Mouse (Mus musculus) forebrain, embryonic 12.5 days (tissue): ENCODE measurements around the gene Hps4. TPM values are rescaled to one million over a fixed set of nuclear protein-coding genes. Genes with fewer than 3 reads are reported as not detected.
A peak's percentile ranks its signal among the peaks of the same experiment; 100 is the strongest.

Experiments used
- ATAC-seq: fragments of 200-750 bp; cut with Nextera tagmentation; 2 replicates; pipeline ENCODE4 v1.8.0; 2017; ENCODE audit warnings: moderate TSS enrichment; ENCODE audit not compliant: low FRiP score
- H3K27ac ChIP-seq: fragments of 300-500 bp; sonication (generic); 2 replicates; pipeline ENCODE4 v1.5.1; 2016; ENCODE audit warnings: mild to moderate bottlenecking
- H3K27me3 ChIP-seq: fragments of 300-500 bp; sonication (generic); 2 replicates; pipeline ENCODE4 v1.6.1; 2016; ENCODE audit warnings: mild to moderate bottlenecking
- H3K36me3 ChIP-seq: fragments of 300-500 bp; sonication (generic); replicated peaks from 2 replicates; pipeline ENCODE4 v1.6.1; 2016; ENCODE audit warnings: mild to moderate bottlenecking
- H3K4me1 ChIP-seq: fragments of 300-500 bp; sonication (generic); 2 replicates; pipeline ENCODE4 v1.6.1; 2016
- H3K4me2 ChIP-seq: fragments of 300-500 bp; sonication (generic); 2 replicates; pipeline ENCODE4 v1.6.1; 2016; ENCODE audit warnings: mild to moderate bottlenecking, moderate library complexity
- H3K4me3 ChIP-seq: fragments of 300-500 bp; sonication (generic); replicated peaks from 2 replicates; pipeline ENCODE4 v1.5.1; 2016; ENCODE audit warnings: mild to moderate bottlenecking
- H3K9ac ChIP-seq: fragments of 300-500 bp; sonication (generic); 2 replicates; pipeline ENCODE4 v1.6.1; 2016; ENCODE audit warnings: mild to moderate bottlenecking
- H3K9me3 ChIP-seq: fragments of 300-500 bp; sonication (generic); 2 replicates; pipeline ENCODE4 v1.6.1; 2016
- WGBS: fragments of 180-500 bp; shearing (Covaris S2); methylation state at CpG from one replicate; pipeline ENCODE4 v1.1.7; 2016; 5-methylcytosine and 5-hydroxymethylcytosine counted together
- polyA plus RNA-seq: library from polyadenylated mRNA; unstranded; fragments of >200 nt; fragmentation: Nextera tagmentation; extraction: Ambion mirVana; gene quantifications from 2 replicates; pipeline ENCODE4 v1.2.1, GENCODE M21; 2016

Gene Hps4
- polyA plus RNA-seq, 1 experiment from 2014 or later = 36.1 TPM

GRCm38 (mm10) chr5:112376111-112376510, 33.2 kb downstream of the Hps4 start:
- Histone ChIP-seq H3K36me3 (peaks cover 57% of the 10 kb centered on the region), H3K9ac (no peak overlapping the region), H3K27me3 (no peaks in the 10 kb centered on the region), H3K4me1 (peaks cover 24% of the 10 kb centered on the region), H3K9me3 (no peaks in the 10 kb centered on the region), H3K4me2 (no peak overlapping the region), H3K27ac (no peak overlapping the region), H3K4me3 (no peak overlapping the region)
- ATAC-seq = no peak
- WGBS = 96% methylated on average over 4 of the region's 4 CpGs

- no peak for ATAC-seq
- 95% methylated on average over 1 of the region's 1 CpGs for WGBS
- Histone ChIP-seq H3K9ac (no peak overlapping the region), H3K9me3 (no peaks in the 10 kb centered on the region), H3K27ac (no peak overlapping the region), H3K4me3 (no peak overlapping the region), H3K4me2 (no peak overlapping the region), H3K27me3 (no peaks in the 10 kb centered on the region), H3K36me3 (peaks cover 57% of the 10 kb centered on the region), H3K4me1 (peaks cover 18% of the 10 kb centered on the region)
Measured at GRCm38 (mm10) chr5:112377380-112377779, 34.5 kb downstream of the Hps4 start.

GRCm38 (mm10) chr5:112378716-112379115, 35.8 kb downstream of the Hps4 start:
- H3K36me3 ChIP-seq = peaks cover 52% of the 10 kb centered on the region
- H3K27me3 ChIP-seq = no peaks in the 10 kb centered on the region

GRCm38 (mm10) chr5:112381154-112381553, 38.3 kb downstream of the Hps4 start:
- no peak for ATAC-seq
- 91% methylated on average over 11 of the region's 11 CpGs for WGBS
- Histone ChIP-seq H3K27me3 (no peaks in the 10 kb centered on the region), H3K27ac (no peak overlapping the region), H3K4me2 (no peak overlapping the region), H3K4me1 (peaks cover 7% of the 10 kb centered on the region; the same call in 1 of the 2 replicates), H3K9ac (no peak overlapping the region), H3K4me3 (no peak overlapping the region), H3K36me3 (peaks cover 44% of the 10 kb centered on the region), H3K9me3 (no peaks in the 10 kb centered on the region)

More at GRCm38 (mm10) chr5:112378716-112379115, 35.8 kb downstream of the Hps4 start:
- Histone ChIP-seq H3K4me1 (peaks cover 7% of the 10 kb centered on the region; the same call in 1 of the 2 replicates), H3K4me3 (no peak overlapping the region), H3K9ac (no peak overlapping the region), H3K27ac (no peak overlapping the region), H3K9me3 (no peaks in the 10 kb centered on the region), H3K4me2 (no peak overlapping the region)
- no peak for ATAC-seq
- WGBS = 85% methylated on average over 6 of the region's 6 CpGs

GRCm38 (mm10) chr5:112382042-112382441, 39.2 kb downstream of the Hps4 start:
- peak overlapping the region; percentile 3; the same call in 1 of the 2 replicates for H3K9ac ChIP-seq
- no peak overlapping the region for H3K4me3 ChIP-seq
- no peaks in the 10 kb centered on the region for H3K27me3 ChIP-seq
- peak overlapping the region; percentile 56; the same call in 1 of the 2 replicates for H3K27ac ChIP-seq
- 55% methylated on average over 9 of the region's 9 CpGs for WGBS
- H3K4me1 ChIP-seq = peaks cover 7% of the 10 kb centered on the region; the same call in 1 of the 2 replicates
- H3K36me3 ChIP-seq = peaks cover 46% of the 10 kb centered on the region
- H3K9me3 ChIP-seq = no peaks in the 10 kb centered on the region
- H3K4me2 ChIP-seq = no peak overlapping the region
- 0 out of 2 replicates have a peak, but pooled peaks have one; percentile 36 for ATAC-seq

GRCm38 (mm10) chr5:112382641-112383330, 39.9 kb downstream of the Hps4 start:
- Histone ChIP-seq H3K4me3 (no peak overlapping the region), H3K36me3 (peaks cover 52% of the 10 kb centered on the region), H3K4me1 (peaks cover 7% of the 10 kb centered on the region; the same call in 1 of the 2 replicates), H3K4me2 (no peak overlapping the region), H3K27ac (no peak overlapping the region; the same call in 1 of the 2 replicates), H3K9ac (no peak overlapping the region), H3K27me3 (no peaks in the 10 kb centered on the region), H3K9me3 (no peaks in the 10 kb centered on the region)
- 77% methylated on average over 17 of the region's 17 CpGs for WGBS
- 0 out of 2 replicates have a peak, but pooled peaks have one; percentile 25 for ATAC-seq

GRCm38 (mm10) chr5:112384805-112385472, 42.1 kb downstream of the Hps4 start:
- Histone ChIP-seq H3K27me3 (no peaks in the 10 kb centered on the region), H3K4me1 (peaks cover 7% of the 10 kb centered on the region), H3K4me2 (no peak overlapping the region), H3K27ac (no peak overlapping the region), H3K4me3 (no peak overlapping the region), H3K9ac (no peak overlapping the region), H3K9me3 (no peaks in the 10 kb centered on the region), H3K36me3 (peaks cover 39% of the 10 kb centered on the region)
- 90% methylated on average over 13 of the region's 13 CpGs for whole genome bisulfite sequencing
- ATAC-seq = no peak

GRCm38 (mm10) chr5:112385973-112386372, 43.1 kb downstream of the Hps4 start:
- Histone ChIP-seq H3K9me3 (no peaks in the 10 kb centered on the region), H3K4me3 (no peak overlapping the region), H3K27me3 (no peaks in the 10 kb centered on the region), H3K27ac (no peak overlapping the region), H3K9ac (no peak overlapping the region), H3K4me2 (no peak overlapping the region), H3K36me3 (peaks cover 41% of the 10 kb centered on the region), H3K4me1 (peaks cover 9% of the 10 kb centered on the region)
- ATAC-seq = no peak
- 82% methylated on average over 2 of the region's 2 CpGs for WGBS

GRCm38 (mm10) chr5:112389352-112389751, 46.5 kb downstream of the Hps4 start:
- H3K9me3 ChIP-seq = no peaks in the 10 kb centered on the region
- no peak overlapping the region for H3K4me3 ChIP-seq
- no peak for ATAC-seq
- H3K4me2 ChIP-seq = no peak overlapping the region
- H3K27me3 ChIP-seq = no peaks in the 10 kb centered on the region; the same call in 1 of the 2 replicates
- H3K36me3 ChIP-seq = peaks cover 48% of the 10 kb centered on the region
- 85% methylated on average over 9 of the region's 9 CpGs for WGBS
- H3K9ac ChIP-seq = no peak overlapping the region
- H3K27ac ChIP-seq = no peak overlapping the region
- H3K4me1 ChIP-seq = peaks cover 29% of the 10 kb centered on the region

GRCm38 (mm10) chr5:112391002-112391401, 48.1 kb downstream of the Hps4 start:
- Histone ChIP-seq H3K27ac (no peak overlapping the region), H3K27me3 (no peaks in the 10 kb centered on the region; the same call in 1 of the 2 replicates), H3K4me1 (peaks cover 41% of the 10 kb centered on the region), H3K4me3 (no peak overlapping the region), H3K36me3 (peaks cover 35% of the 10 kb centered on the region), H3K9me3 (no peaks in the 10 kb centered on the region), H3K4me2 (no peak overlapping the region), H3K9ac (no peak overlapping the region)
- no peak for ATAC-seq
- WGBS = 68% methylated on average over 16 of the region's 16 CpGs

GRCm38 (mm10) chr5:112391676-112392323, 48.9 kb downstream of the Hps4 start:
- Histone ChIP-seq H3K27me3 (no peaks in the 10 kb centered on the region; the same call in 1 of the 2 replicates), H3K4me3 (no peak overlapping the region), H3K36me3 (peaks cover 27% of the 10 kb centered on the region), H3K27ac (no peak overlapping the region), H3K9ac (no peak overlapping the region), H3K4me1 (peaks cover 43% of the 10 kb centered on the region), H3K9me3 (no peaks in the 10 kb centered on the region), H3K4me2 (no peak overlapping the region)
- ATAC-seq = no peak
- WGBS = 76% methylated on average over 27 of the region's 27 CpGs

- H3K4me1 ChIP-seq = peaks cover 43% of the 10 kb centered on the region
- H3K27ac ChIP-seq = no peak overlapping the region
- 10% methylated on average over 17 of the region's 18 CpGs for WGBS
- peaks cover 14% of the 10 kb centered on the region for H3K36me3 ChIP-seq
- H3K4me3 ChIP-seq = peak overlapping the region; percentile 73
- no peaks in the 10 kb centered on the region for H3K9me3 ChIP-seq
- H3K27me3 ChIP-seq = no peaks in the 10 kb centered on the region; the same call in 1 of the 2 replicates
- ATAC-seq = peak; percentile 36
- peak overlapping the region; percentile 74 for H3K9ac ChIP-seq
- H3K4me2 ChIP-seq = peak overlapping the region; percentile 78
Measured at GRCm38 (mm10) chr5:112393741-112394414, 51.0 kb downstream of the Hps4 start.
